Mouse (Mus musculus) MEL (cell line): ENCODE data around the gene Cd68. TPM values are rescaled to one million over a fixed set of nuclear protein-coding genes. Genes with fewer than 3 reads are reported as not detected.

Experiments used
- DNase-seq: peaks from one replicate; pipeline ENCODE4 v3.0.0; 2011; ENCODE audit warnings: low read depth, low spot score
- H3K27ac ChIP-seq: 2 replicates; pipeline ENCODE4 v1.5.1; 2012; ENCODE audit warnings: low read depth, mild to moderate bottlenecking, control low read depth, low read length, moderate library complexity; ENCODE audit not compliant: control insufficient read depth
- H3K27me3 ChIP-seq, 2 experiments: fragments of 150-350 bp in 1 of 2; sonication (generic) in 1 of 2; 2 replicates each; pipeline ENCODE4 v1.6.1; 2012; ENCODE audit warnings: low read length in 2 of 2, mild to moderate bottlenecking in 2 of 2, improper control_type of control experiment in 1 of 2, moderate library complexity in 1 of 2; ENCODE audit not compliant: insufficient read depth in 2 of 2, control insufficient read depth in 1 of 2
- H3K36me3 ChIP-seq, 2 experiments: 2 replicates each; pipeline ENCODE4 v1.6.1; 2012 to 2014; ENCODE audit warnings: low read length in 2 of 2, improper control_type of control experiment in 1 of 2, inconsistent platforms in 1 of 2, mild to moderate bottlenecking in 1 of 2; ENCODE audit not compliant: insufficient read depth in 2 of 2, control insufficient read depth in 1 of 2
- H3K4me1 ChIP-seq, 2 experiments: fragments of 150-350 bp in 1 of 2; sonication (generic) in 1 of 2; 2 replicates each; pipeline ENCODE4 v1.6.1; 2012; ENCODE audit warnings: low read length in 2 of 2, improper control_type of control experiment in 1 of 2, mild to moderate bottlenecking in 1 of 2; ENCODE audit not compliant: insufficient read depth in 2 of 2, control insufficient read depth in 1 of 2
- H3K4me3 ChIP-seq, 2 experiments: fragments of 150-350 bp in 1 of 2; sonication (generic) in 1 of 2; 2 replicates each; pipeline ENCODE4 v1.5.1; 2012; ENCODE audit warnings: low read depth in 2 of 2, low read length in 2 of 2, mild to moderate bottlenecking in 2 of 2, moderate library complexity in 2 of 2, control low read depth in 1 of 2, improper control_type of control experiment in 1 of 2; ENCODE audit not compliant: control insufficient read depth in 1 of 2, insufficient read depth in 1 of 2
- H3K79me2 ChIP-seq: 2 replicates; pipeline ENCODE4 v1.6.1; 2012; ENCODE audit warnings: mild to moderate bottlenecking, low read length, moderate library complexity; ENCODE audit not compliant: control insufficient read depth, poor library complexity, insufficient read depth
- H3K9ac ChIP-seq: 2 replicates; pipeline ENCODE4 v1.6.1; 2012; ENCODE audit warnings: low read depth, mild to moderate bottlenecking, control low read depth, low read length, moderate library complexity; ENCODE audit not compliant: control insufficient read depth, poor library complexity, severe bottlenecking
- H3K9me3 ChIP-seq: fragments of 150-350 bp; sonication (generic); replicated peaks from 2 replicates; pipeline ENCODE4 v1.6.1; 2012; ENCODE audit warnings: mild to moderate bottlenecking, low read length, improper control_type of control experiment, moderate library complexity; ENCODE audit not compliant: insufficient read depth
- BHLHE40 ChIP-seq: IDR thresholded peaks from 2 replicates; pipeline ENCODE4 v1.6.1; 2012; ENCODE audit warnings: low read depth, mild to moderate bottlenecking, inconsistent platforms, low read length, improper control_type of control experiment, borderline replicate concordance
- CHD1 ChIP-seq: IDR thresholded peaks from 2 replicates; pipeline ENCODE4 v1.6.1; 2012; ENCODE audit warnings: low read depth, mild to moderate bottlenecking, inconsistent platforms, low read length, improper control_type of control experiment
- CHD2 ChIP-seq: IDR thresholded peaks from 2 replicates; pipeline ENCODE4 v1.6.1; 2011; ENCODE audit warnings: low read length, improper control_type of control experiment
- E2F4 ChIP-seq: IDR thresholded peaks from 2 replicates; pipeline ENCODE4 v1.6.1; 2011; ENCODE audit warnings: low read depth, low read length, improper control_type of control experiment, borderline replicate concordance
- ELF1 ChIP-seq: IDR thresholded peaks from 2 replicates; pipeline ENCODE4 v1.6.1; 2014; ENCODE audit warnings: low read depth, mild to moderate bottlenecking, inconsistent platforms, low read length, improper control_type of control experiment, moderate library complexity
- EP300 ChIP-seq, 2 experiments: IDR thresholded peaks; 2 replicates each; pipeline ENCODE4 v1.6.1; 2011; ENCODE audit warnings: improper control_type of control experiment in 2 of 2, low read length in 2 of 2, low read depth in 1 of 2, mild to moderate bottlenecking in 1 of 2
- ETS1 ChIP-seq: IDR thresholded peaks from 2 replicates; pipeline ENCODE4 v1.6.1; 2012; ENCODE audit warnings: low read depth, mild to moderate bottlenecking, inconsistent platforms, low read length, improper control_type of control experiment, moderate library complexity
- GATA1 ChIP-seq: IDR thresholded peaks from 2 replicates; pipeline ENCODE4 v1.6.1; 2011; ENCODE audit warnings: low read depth, low read length, improper control_type of control experiment
- HCFC1 ChIP-seq: IDR thresholded peaks from 2 replicates; pipeline ENCODE4 v1.6.1; 2012; ENCODE audit warnings: low read depth, mild to moderate bottlenecking, inconsistent platforms, low read length, improper control_type of control experiment, moderate library complexity
- JUND ChIP-seq: IDR thresholded peaks from 2 replicates; pipeline ENCODE4 v1.6.1; 2011; ENCODE audit warnings: low read depth, mild to moderate bottlenecking, improper control_type of control experiment, low read length
- KAT2A ChIP-seq: conservative IDR thresholded peaks from 2 replicates; pipeline ENCODE4 v1.6.1; 2012; ENCODE audit warnings: low read depth, low read length, improper control_type of control experiment, inconsistent platforms
- MAFK ChIP-seq: IDR thresholded peaks from 2 replicates; pipeline ENCODE4 v1.6.1; 2011; ENCODE audit warnings: low read depth, mild to moderate bottlenecking, low read length, improper control_type of control experiment, borderline replicate concordance
- MAX ChIP-seq: IDR thresholded peaks from 2 replicates; pipeline ENCODE4 v1.6.1; 2011; ENCODE audit warnings: low read length, improper control_type of control experiment
- MAZ ChIP-seq: IDR thresholded peaks from 2 replicates; pipeline ENCODE4 v1.6.1; 2012; ENCODE audit warnings: low read depth, mild to moderate bottlenecking, inconsistent platforms, low read length, improper control_type of control experiment
- MXI1 ChIP-seq: IDR thresholded peaks from 2 replicates; pipeline ENCODE4 v1.6.1; 2011; ENCODE audit warnings: mild to moderate bottlenecking, low read depth, low read length, improper control_type of control experiment
- MYB ChIP-seq: IDR thresholded peaks from 2 replicates; pipeline ENCODE4 v1.6.1; 2011; ENCODE audit warnings: mild to moderate bottlenecking, low read depth, low read length, improper control_type of control experiment
- MYC ChIP-seq: IDR thresholded peaks from 2 replicates; pipeline ENCODE4 v1.6.1; 2011; ENCODE audit warnings: low read depth, mild to moderate bottlenecking, low read length, improper control_type of control experiment, moderate library complexity
- NELFE ChIP-seq: IDR thresholded peaks from 2 replicates; pipeline ENCODE4 v1.6.1; 2011; ENCODE audit warnings: low read depth, low read length, improper control_type of control experiment
- NRF1 ChIP-seq: IDR thresholded peaks from 2 replicates; pipeline ENCODE4 v1.6.1; 2014; ENCODE audit warnings: low read depth, mild to moderate bottlenecking, inconsistent platforms, low read length, improper control_type of control experiment, moderate library complexity; ENCODE audit not compliant: poor library complexity, insufficient read depth, severe bottlenecking
- POLR2A ChIP-seq, 2 experiments: IDR thresholded peaks; 2 replicates each; pipeline ENCODE4 v1.6.1; 2011 to 2012; ENCODE audit warnings: low read length in 2 of 2, mild to moderate bottlenecking in 2 of 2, control low read depth in 1 of 2, improper control_type of control experiment in 1 of 2, low read depth in 1 of 2, moderate library complexity in 1 of 2; ENCODE audit not compliant: control insufficient read depth in 1 of 2, insufficient read depth in 1 of 2, poor library complexity in 1 of 2
- POLR2AphosphoS2 ChIP-seq: IDR thresholded peaks from 2 replicates; pipeline ENCODE4 v1.6.1; 2011; ENCODE audit warnings: low read length, improper control_type of control experiment
- POLR2AphosphoS5 ChIP-seq: IDR thresholded peaks from 2 replicates; pipeline ENCODE4 v1.6.1; 2012; ENCODE audit warnings: low read depth, borderline replicate concordance, mild to moderate bottlenecking, inconsistent platforms, low read length, moderate library complexity, mixed read lengths
- RAD21 ChIP-seq: IDR thresholded peaks from 2 replicates; pipeline ENCODE4 v1.6.1; 2011; ENCODE audit warnings: mild to moderate bottlenecking, low read depth, low read length, improper control_type of control experiment
- RCOR1 ChIP-seq: IDR thresholded peaks from 2 replicates; pipeline ENCODE4 v1.6.1; 2012; ENCODE audit warnings: low read depth, mild to moderate bottlenecking, inconsistent platforms, low read length, improper control_type of control experiment
- SIN3A ChIP-seq: IDR thresholded peaks from 2 replicates; pipeline ENCODE4 v1.6.1; 2012; ENCODE audit warnings: low read length, improper control_type of control experiment, inconsistent platforms
- SMC3 ChIP-seq: IDR thresholded peaks from 2 replicates; pipeline ENCODE4 v1.6.1; 2011; ENCODE audit warnings: low read depth, low read length, improper control_type of control experiment
- TAL1 ChIP-seq: IDR thresholded peaks from 2 replicates; pipeline ENCODE4 v1.6.1; 2012; ENCODE audit warnings: mild to moderate bottlenecking, inconsistent platforms, low read length, moderate library complexity, mixed read lengths
- TBP ChIP-seq: IDR thresholded peaks from 2 replicates; pipeline ENCODE4 v1.8.0; 2011; ENCODE audit warnings: low read depth, low read length, improper control_type of control experiment
- TCF12 ChIP-seq: IDR thresholded peaks from 2 replicates; pipeline ENCODE4 v1.6.1; 2014; ENCODE audit warnings: low read depth, mild to moderate bottlenecking, inconsistent platforms, low read length, improper control_type of control experiment, moderate library complexity
- USF1 ChIP-seq: IDR thresholded peaks from 2 replicates; pipeline ENCODE4 v1.6.1; 2014; ENCODE audit warnings: low read depth, mild to moderate bottlenecking, inconsistent platforms, low read length, improper control_type of control experiment, moderate library complexity
- ZC3H11A ChIP-seq: IDR thresholded peaks from 2 replicates; pipeline ENCODE4 v1.6.1; 2012; ENCODE audit warnings: low read depth, mild to moderate bottlenecking, inconsistent platforms, low read length, improper control_type of control experiment
- ZKSCAN1 ChIP-seq: IDR thresholded peaks from 2 replicates; pipeline ENCODE4 v1.6.1; 2012; ENCODE audit warnings: low read depth, mild to moderate bottlenecking, inconsistent platforms, low read length, improper control_type of control experiment, moderate library complexity
- polyA plus RNA-seq, 2 experiments: library from polyadenylated mRNA; stranded (reverse) in 1 of 2; unstranded in 1 of 2; fragments of >175 nt in 1 of 2; fragments of >200 nt in 1 of 2; gene quantifications; 2 replicates each; pipeline versions ENCODE4 v1.2.1 to v1.2.4; 2012; ENCODE audit warnings: low replicate concordance in 2 of 2, low read depth in 1 of 2; ENCODE audit not compliant: insufficient read length in 2 of 2, insufficient read depth in 1 of 2, missing spikeins in 1 of 2
- total RNA-seq: library from RNA; depleted of rRNA; stranded (reverse); fragments of 300-350 nt; gene quantifications from 2 replicates; pipeline ENCODE4 v1.2.3, GENCODE M21; 2012

The Cd68 gene
- total and polyA plus RNA-seq, 3 experiments, result 5.3 to 19.8 TPM; not detected in 1

- Histone ChIP-seq H3K36me3 (peaks cover 0 to 56% of the 10 kb centered on the region in 2 experiments; a peak in 2 of 4 replicates), H3K4me3 (no peak overlapping the region), H3K9ac (no peak overlapping the region), H3K27me3 (no peaks in the 10 kb centered on the region), H3K4me1 (no peaks in the 10 kb centered on the region), H3K27ac (no peak overlapping the region), H3K9me3 (no peaks in the 10 kb centered on the region), H3K79me2 (no peaks in the 10 kb centered on the region)
- DNase-seq, result no peak
- TF ChIP-seq CHD1, result no peak
- no peak for TF ChIP-seq MYB
- TF ChIP-seq KAT2A, result no peak
- no peak for TF ChIP-seq ELF1
- TF ChIP-seq ETS1, result no peak
- TF ChIP-seq USF1, result no peak
- no peak for TF ChIP-seq RAD21
- TF ChIP-seq POLR2A (IDR thresholded peaks at IDR 0.05; ENCODE audit: control insufficient read depth in 1 of 2, insufficient read depth in 1 of 2, low read depth in 1 of 2, low read length in 2 of 2, poor library complexity in 1 of 2), result no peak
- TF ChIP-seq MXI1, result no peak
- no peak for TF ChIP-seq E2F4
- TF ChIP-seq RCOR1, result no peak
- TF ChIP-seq BHLHE40, result no peak
- no peak for TF ChIP-seq EP300 (IDR thresholded peaks at IDR 0.05; ENCODE audit: low read depth in 1 of 2, low read length in 2 of 2)
- TF ChIP-seq POLR2AphosphoS5, result no peak
- TF ChIP-seq MAFK, result no peak
- no peak for TF ChIP-seq TBP
- TF ChIP-seq SMC3, result no peak
- no peak for TF ChIP-seq ZC3H11A
These were observed 20.1 kb downstream of the Cd68 start for GRCm38 (mm10) chr11:69645860-69646259.

- Histone ChIP-seq H3K36me3 (peaks cover 28 to 39% of the 10 kb centered on the region in 2 experiments), H3K9ac (peak overlapping the region; percentile 37), H3K27ac (no peak overlapping the region)
- TF ChIP-seq NRF1 (no peak), JUND (no peak), E2F4 (no peak), TAL1 (no peak), SMC3 (no peak), ETS1 (0 out of 2 replicates have a peak, but pooled peaks have one; percentile 47), GATA1 (peak; percentile 68), SIN3A (peak; percentile 77), POLR2AphosphoS2 (no peak), MAFK (no peak), EP300 (IDR thresholded peaks at IDR 0.05; ENCODE audit: low read depth in 1 of 2, low read length in 2 of 2) (no peak), TCF12 (no peak), CHD2 (no peak), ZKSCAN1 (no peak), MAX (no peak), HCFC1 (no peak), USF1 (no peak), POLR2A (IDR thresholded peaks at IDR 0.05; ENCODE audit: control insufficient read depth in 1 of 2, insufficient read depth in 1 of 2, low read depth in 1 of 2, low read length in 2 of 2, poor library complexity in 1 of 2) (no peak), RCOR1 (no peak), MXI1 (peak; percentile 36; the same call in 1 of the 2 replicates), MAZ (no peak), MYC (no peak), NELFE (no peak), POLR2AphosphoS5 (no peak), ZC3H11A (no peak)
These were observed 30.5 kb downstream of the Cd68 start for GRCm38 (mm10) chr11:69635471-69635870.

More at GRCm38 (mm10) chr11:69635471-69635870, 30.5 kb downstream of the Cd68 start:
- no peaks in the 10 kb centered on the region for H3K9me3 ChIP-seq
- peaks cover 44% of the 10 kb centered on the region for H3K79me2 ChIP-seq
- no peaks in the 10 kb centered on the region for H3K27me3 ChIP-seq
- peaks cover 19 to 27% of the 10 kb centered on the region in 2 experiments for H3K4me1 ChIP-seq
- DNase-seq, result peak; percentile 53
- no peak overlapping the region for H3K4me3 ChIP-seq
